Mouse (Mus musculus): ENCODE data around the gene Coil. TPM values are rescaled to one million over a fixed set of nuclear protein-coding genes. Genes with fewer than 3 reads are reported as not detected.
"Not testable (repeated sequence)": the region's sequence is repeated elsewhere in the genome, so short reads cannot be mapped to it uniquely, and the experiment has no call there.

The Coil gene
- total RNA-seq, 4 experiments from 2014 or later, result 17.6 to 22.5 (median 19.0) TPM

- DNase-seq (ENCODE audit: low spot score in 2 of 2), result peak; percentile 90 to 95
Measured at GRCm38 (mm10) chr11:88973776-88974701, 4.0 kb downstream of the Coil start.

- DNase-seq (ENCODE audit: low spot score in 2 of 2), result no peak
Measured at GRCm38 (mm10) chr11:88976320-88976719, 6.3 kb downstream of the Coil start.

- no peak for DNase-seq (ENCODE audit: low spot score in 2 of 2)
Measured at GRCm38 (mm10) chr11:88977188-88977587, 7.1 kb downstream of the Coil start.

- DNase-seq (ENCODE audit: low spot score in 2 of 2), result no peak
Measured at GRCm38 (mm10) chr11:88981337-88981736, 11.3 kb downstream of the Coil start.

GRCm38 (mm10) chr11:88986616-88987015 lies 16.6 kb downstream of the Coil start:
- no peak for DNase-seq (ENCODE audit: low spot score in 2 of 2)

- no peak for DNase-seq (ENCODE audit: low spot score in 2 of 2)
Measured at GRCm38 (mm10) chr11:88988956-88989355, 18.9 kb downstream of the Coil start.

- DNase-seq (ENCODE audit: low spot score in 2 of 2), result no peak
Measured at GRCm38 (mm10) chr11:88989530-88989929, 19.5 kb downstream of the Coil start.

GRCm38 (mm10) chr11:88993186-88993585 lies 23.1 kb downstream of the Coil start:
- DNase-seq (ENCODE audit: low spot score in 2 of 2), result no peak

- DNase-seq (ENCODE audit: low spot score in 2 of 2), result peak in 1 of 2 experiments; percentile 30
Measured at GRCm38 (mm10) chr11:88993625-88994024, 23.6 kb downstream of the Coil start.

- DNase-seq (ENCODE audit: low spot score in 2 of 2), result no peak
Measured at GRCm38 (mm10) chr11:88994492-88994891, 24.4 kb downstream of the Coil start.

- DNase-seq (ENCODE audit: low spot score in 2 of 2), result no peak
Measured at GRCm38 (mm10) chr11:88995616-88996015, 25.6 kb downstream of the Coil start.

GRCm38 (mm10) chr11:88996427-88996826 lies 26.4 kb downstream of the Coil start:
- DNase-seq (ENCODE audit: low spot score in 2 of 2), result no peak

- not testable (repeated sequence) for DNase-seq (ENCODE audit: low spot score in 2 of 2)
Measured at GRCm38 (mm10) chr11:88997343-88997742, 27.3 kb downstream of the Coil start.

- no peak for DNase-seq (ENCODE audit: low spot score in 2 of 2)
Measured at GRCm38 (mm10) chr11:88998406-88998805, 28.4 kb downstream of the Coil start.

GRCm38 (mm10) chr11:88998974-88999722 lies 29.1 kb downstream of the Coil start, which contains the start of gene Trim25:
Gene Trim25, plus strand, starts transcription at chr11:88999376.
- DNase-seq (ENCODE audit: low spot score in 2 of 2), result peak; percentile 26 to 33

- DNase-seq (ENCODE audit: low spot score in 2 of 2), result no peak
Measured at GRCm38 (mm10) chr11:88999723-89000526, 29.9 kb downstream of the Coil start.

GRCm38 (mm10) chr11:89000527-89000819 lies 30.4 kb downstream of the Coil start:
- DNase-seq (ENCODE audit: low spot score in 2 of 2), result no peak

GRCm38 (mm10) chr11:89001569-89001968 lies 31.5 kb downstream of the Coil start:
- DNase-seq (ENCODE audit: low spot score in 2 of 2), result no peak

GRCm38 (mm10) chr11:89002068-89002467 lies 32.0 kb downstream of the Coil start:
- DNase-seq (ENCODE audit: low spot score in 2 of 2), result no peak

- no peak for DNase-seq (ENCODE audit: low spot score in 2 of 2)
Measured at GRCm38 (mm10) chr11:89002621-89003020, 32.6 kb downstream of the Coil start.

GRCm38 (mm10) chr11:89003078-89003477 lies 33.0 kb downstream of the Coil start:
- DNase-seq (ENCODE audit: low spot score in 2 of 2), result no peak

GRCm38 (mm10) chr11:89003726-89004125 lies 33.7 kb downstream of the Coil start:
- no peak for DNase-seq (ENCODE audit: low spot score in 2 of 2)

Measured in layer of hippocampus, adult 8-10 months (tissue).